Mouse (Mus musculus) midbrain, embryonic 16.5 days (tissue): Measurements from ENCODE around the gene Fhl5. TPM values are rescaled to one million over a fixed set of nuclear protein-coding genes. Genes with fewer than 3 reads are reported as not detected.
"Not testable (repeated sequence)": the region's sequence is repeated elsewhere in the genome, so short reads cannot be mapped to it uniquely, and the experiment has no call there.

Experiments
- ATAC-seq: fragments of 200-750 bp; cut with Nextera tagmentation; 2 replicates; pipeline ENCODE4 v1.8.0; 2017; ENCODE audit warnings: moderate TSS enrichment
- H3K27ac ChIP-seq: fragments of 300-500 bp; sonication (generic); 2 replicates; pipeline ENCODE4 v1.5.1; 2014; ENCODE audit warnings: mild to moderate bottlenecking, low read length, mixed read lengths
- H3K27me3 ChIP-seq: fragments of 300-500 bp; sonication (generic); 2 replicates; pipeline ENCODE4 v1.6.1; 2014; ENCODE audit warnings: low read depth, low read length, mixed read lengths; ENCODE audit not compliant: control insufficient read depth, insufficient read depth
- H3K36me3 ChIP-seq: fragments of 300-500 bp; sonication (generic); 2 replicates; pipeline ENCODE4 v1.6.1; 2014; ENCODE audit warnings: mild to moderate bottlenecking, low read length, moderate library complexity, mixed read lengths; ENCODE audit not compliant: control insufficient read depth, insufficient read depth
- H3K4me1 ChIP-seq: fragments of 300-500 bp; sonication (generic); 2 replicates; pipeline ENCODE4 v1.6.1; 2014; ENCODE audit warnings: mild to moderate bottlenecking, low read length, mixed read lengths; ENCODE audit not compliant: control insufficient read depth, insufficient read depth
- H3K4me2 ChIP-seq: fragments of 300-500 bp; sonication (generic); 2 replicates; pipeline ENCODE4 v1.6.1; 2014; ENCODE audit warnings: mild to moderate bottlenecking, low read length, mixed read lengths
- H3K4me3 ChIP-seq: fragments of 300-500 bp; sonication (generic); 2 replicates; pipeline ENCODE4 v1.5.1; 2014; ENCODE audit warnings: low read depth, mild to moderate bottlenecking, low read length, moderate library complexity, mixed read lengths
- H3K9ac ChIP-seq: fragments of 300-500 bp; sonication (generic); 2 replicates; pipeline ENCODE4 v1.6.1; 2014; ENCODE audit warnings: low read depth, low read length, mixed read lengths
- H3K9me3 ChIP-seq: fragments of 300-500 bp; sonication (generic); replicated peaks from 2 replicates; pipeline ENCODE4 v1.6.1; 2014; ENCODE audit warnings: mild to moderate bottlenecking, low read length, mixed read lengths; ENCODE audit not compliant: control insufficient read depth, poor library complexity, severe bottlenecking
- WGBS: fragments of 180-500 bp; shearing (Covaris S2); extraction: QIAGEN DNeasy Blood & Tissue Kit; methylation state at CpG from one replicate; pipeline ENCODE4 v1.1.7; 2014; 5-methylcytosine and 5-hydroxymethylcytosine counted together
- polyA plus RNA-seq: library from polyadenylated mRNA; unstranded; fragments of >200 nt; fragmentation: Nextera tagmentation; extraction: Ambion mirVana; gene quantifications from 2 replicates; pipeline ENCODE4 v1.2.1, GENCODE M21; 2015

Gene Fhl5
- polyA plus RNA-seq, result not detected in 2 replicates

- Histone ChIP-seq H3K9me3 (no peaks in the 10 kb centered on the region), H3K4me1 (no peaks in the 10 kb centered on the region), H3K36me3 (no peaks in the 10 kb centered on the region), H3K27me3 (no peaks in the 10 kb centered on the region), H3K27ac (no peak within 1 kb of the TSS), H3K4me2 (no peak within 1 kb of the TSS), H3K4me3 (no peak within 1 kb of the TSS), H3K9ac (no peak within 1 kb of the TSS)
- no peak for ATAC-seq
- 94% methylated on average over 3 of the region's 3 CpGs for WGBS
These were observed at the start of gene Fhl5 for GRCm38 (mm10) chr4:25242776-25243175. Fhl5 (minus strand) TSS chr4:25242876.

DNA sequence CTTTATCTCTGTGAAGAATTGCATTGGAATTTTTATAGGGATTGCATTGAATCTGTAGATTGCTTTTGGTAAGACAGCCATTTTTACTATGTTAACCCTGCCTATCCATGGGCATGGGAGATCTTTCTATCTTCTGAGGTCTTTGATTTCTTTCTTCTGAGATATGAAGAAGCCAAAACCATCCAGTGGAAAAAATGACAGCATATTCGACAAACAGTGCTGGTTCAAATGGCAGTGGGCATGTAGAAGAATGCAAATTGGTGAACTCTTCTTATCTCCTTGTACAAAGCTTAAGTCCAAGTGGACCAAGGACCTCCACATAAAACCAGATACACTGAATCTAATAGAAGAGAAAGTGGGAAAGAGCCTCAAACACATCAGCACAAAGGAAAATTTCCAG lies 42.3 kb upstream of the Fhl5 start:
- ATAC-seq, H3K4me3 ChIP-seq, H3K9ac ChIP-seq, H3K27ac ChIP-seq, H3K4me2 ChIP-seq, H3K4me1 ChIP-seq, H3K27me3 ChIP-seq, H3K36me3 ChIP-seq, H3K9me3 ChIP-seq: not testable (repeated sequence)
- 97% methylated on average over 1 of the region's 1 CpGs for WGBS

- H3K36me3 ChIP-seq, result peaks cover 12% of the 10 kb centered on the region; the same call in 1 of the 2 replicates
- no peaks in the 10 kb centered on the region for H3K27me3 ChIP-seq
- ATAC-seq, result peak; percentile 99
- WGBS, result 0% methylated on average over 30 of the region's 30 CpGs
- H3K4me3 ChIP-seq, result peak within 1 kb of the TSS; percentile 91
- H3K9me3 ChIP-seq, result no peaks in the 10 kb centered on the region
- H3K4me1 ChIP-seq, result peaks cover 11% of the 10 kb centered on the region
- peak within 1 kb of the TSS; percentile 99 for H3K27ac ChIP-seq
- peak within 1 kb of the TSS; percentile 64 for H3K4me2 ChIP-seq
- H3K9ac ChIP-seq, result peak within 1 kb of the TSS; percentile 94
These were observed 39.0 kb upstream of the Fhl5 start, which contains the start of gene Ufl1 for GRCm38 (mm10) chr4:25281671-25282038. Ufl1 (minus strand) TSS chr4:25281821.

DNA sequence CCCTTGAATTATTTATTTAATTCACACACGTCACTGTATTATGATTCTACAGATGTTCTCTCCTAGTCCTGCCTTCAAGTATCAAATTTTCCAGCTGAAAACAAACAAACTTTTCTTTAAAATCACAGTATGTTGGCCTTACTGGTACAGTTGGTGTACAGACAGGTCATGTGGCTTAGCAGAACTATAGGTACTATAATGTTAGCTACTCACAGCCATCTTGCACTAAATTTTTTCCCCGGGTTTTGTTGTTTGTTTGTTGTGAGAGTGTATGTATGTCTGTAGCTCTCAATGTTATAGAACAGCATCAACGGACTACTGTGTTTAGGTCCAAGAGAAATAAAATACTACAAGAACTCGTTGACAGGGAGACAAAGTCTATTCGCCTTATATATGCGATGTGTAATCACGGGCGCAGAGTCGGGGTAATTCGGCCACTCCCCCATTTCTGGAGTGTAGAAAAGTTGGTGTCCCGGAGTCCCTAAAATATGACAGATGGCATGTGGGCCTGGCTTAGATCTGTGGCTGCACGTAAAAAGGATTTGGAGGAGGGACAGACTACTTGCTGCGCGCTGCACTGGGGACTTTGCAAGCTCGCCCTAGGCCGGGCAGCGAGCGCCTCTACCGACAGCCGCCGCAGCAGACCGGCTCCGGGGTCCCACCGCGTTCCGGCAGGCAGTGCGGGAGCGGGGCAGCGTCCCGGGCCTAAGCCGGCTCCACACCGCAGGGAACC lies 38.4 kb upstream of the Fhl5 start:
- ATAC-seq, result peak; percentile 96
- peak overlapping the region; percentile 91 for H3K4me3 ChIP-seq

GRCm38 (mm10) chr4:25272861-25273627 lies 30.4 kb upstream of the Fhl5 start:
- no peak for ATAC-seq
- Histone ChIP-seq H3K27me3 (no peaks in the 10 kb centered on the region), H3K36me3 (peaks cover 34% of the 10 kb centered on the region), H3K9me3 (no peaks in the 10 kb centered on the region), H3K4me2 (no peak overlapping the region), H3K4me1 (no peaks in the 10 kb centered on the region), H3K4me3 (no peak overlapping the region), H3K27ac (no peak overlapping the region), H3K9ac (no peak overlapping the region)
- 98% methylated on average over 7 of the region's 7 CpGs for WGBS

More for the DNA sequence above, 38.4 kb upstream of the Fhl5 start:
- Histone ChIP-seq H3K9ac (peak overlapping the region; percentile 94), H3K27me3 (no peaks in the 10 kb centered on the region), H3K9me3 (no peaks in the 10 kb centered on the region), H3K27ac (peak overlapping the region; percentile 99), H3K4me2 (peak overlapping the region; percentile 64), H3K4me1 (peaks cover 11% of the 10 kb centered on the region), H3K36me3 (peaks cover 13% of the 10 kb centered on the region; the same call in 1 of the 2 replicates)
- WGBS, result under 1% methylated on average over 32 of the region's 32 CpGs

DNA sequence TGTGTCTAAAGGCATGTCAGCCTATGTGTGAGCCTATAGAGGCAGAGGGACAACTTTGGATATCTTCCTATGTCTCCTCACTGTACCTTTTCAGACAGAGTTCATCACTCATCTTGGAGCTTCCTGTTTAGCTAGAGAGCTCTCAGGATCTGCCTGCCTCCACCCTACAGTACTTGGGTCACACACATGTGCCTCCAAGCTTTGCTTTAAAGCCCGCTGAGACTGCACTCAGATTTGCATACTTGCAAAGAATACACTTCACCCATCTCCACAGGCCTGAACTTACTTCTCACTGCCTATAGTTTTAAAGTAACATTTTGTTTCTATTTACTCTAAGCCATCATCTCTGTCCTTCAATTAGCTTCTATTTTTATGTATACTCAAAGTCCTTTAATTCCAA lies 29.2 kb upstream of the Fhl5 start:
- Histone ChIP-seq H3K9me3 (no peaks in the 10 kb centered on the region), H3K27me3 (no peaks in the 10 kb centered on the region), H3K27ac (no peak overlapping the region), H3K4me2 (no peak overlapping the region), H3K4me3 (no peak overlapping the region), H3K4me1 (no peaks in the 10 kb centered on the region), H3K9ac (no peak overlapping the region), H3K36me3 (peaks cover 31% of the 10 kb centered on the region)
- ATAC-seq, result no peak
- 94% methylated on average over 1 of the region's 1 CpGs for WGBS

GRCm38 (mm10) chr4:25267144-25267543 lies 24.5 kb upstream of the Fhl5 start:
- ATAC-seq, result no peak
- WGBS, result 99% methylated on average over 3 of the region's 3 CpGs
- no peak overlapping the region for H3K4me2 ChIP-seq
- H3K36me3 ChIP-seq, result peaks cover 39% of the 10 kb centered on the region
- no peak overlapping the region for H3K9ac ChIP-seq
- H3K9me3 ChIP-seq, result no peaks in the 10 kb centered on the region
- no peaks in the 10 kb centered on the region for H3K27me3 ChIP-seq
- no peak overlapping the region for H3K4me3 ChIP-seq
- H3K27ac ChIP-seq, result no peak overlapping the region
- no peaks in the 10 kb centered on the region for H3K4me1 ChIP-seq

GRCm38 (mm10) chr4:25257822-25258398 lies 15.2 kb upstream of the Fhl5 start:
- H3K4me3 ChIP-seq, result no peak overlapping the region
- H3K9me3 ChIP-seq, result no peaks in the 10 kb centered on the region
- H3K9ac ChIP-seq, result no peak overlapping the region
- no peaks in the 10 kb centered on the region for H3K4me1 ChIP-seq
- no peak for ATAC-seq
- no peak overlapping the region for H3K27ac ChIP-seq
- WGBS, result 96% methylated on average over 7 of the region's 7 CpGs
- H3K27me3 ChIP-seq, result no peaks in the 10 kb centered on the region
- H3K36me3 ChIP-seq, result peaks cover 14% of the 10 kb centered on the region
- no peak overlapping the region for H3K4me2 ChIP-seq

GRCm38 (mm10) chr4:25235663-25236062 lies 7.0 kb downstream of the Fhl5 start:
- ATAC-seq, H3K4me2 ChIP-seq, H3K27me3 ChIP-seq, H3K27ac ChIP-seq, H3K36me3 ChIP-seq, H3K9ac ChIP-seq, H3K9me3 ChIP-seq, H3K4me1 ChIP-seq, H3K4me3 ChIP-seq: not testable (repeated sequence)
- WGBS, result 80% methylated on average over 1 of the region's 1 CpGs
